Mouse (Mus musculus): ENCODE measurements at regions not wholly inside any gene's neighbourhood (a gene's known extent, or its start where the extent isn't known, plus 50 kb on each side); places are given as distances from the start of the nearest gene placed in this dataset.

- no peak for TF ChIP-seq CTCF (IDR thresholded peaks at IDR 0.05; ENCODE audit: low read depth)
- TF ChIP-seq EP300 (optimal IDR thresholded peaks at IDR 0.05), result no peak
These were observed 83.4 kb upstream of the Dyrk2 start for GRCm38 (mm10) chr10:118953440-118953839.

Data from stomach, postnatal 0 days (tissue).